Mouse (Mus musculus): Measurements from ENCODE around the gene Rbm15. TPM values are rescaled to one million over a fixed set of nuclear protein-coding genes. Genes with fewer than 3 reads are reported as not detected.
A peak's percentile ranks its signal among the peaks of the same experiment; 100 is the strongest.
"Not testable (repeated sequence)": the region's sequence is repeated elsewhere in the genome, so short reads cannot be mapped to it uniquely, and the experiment has no call there.

The Rbm15 gene
- total and polyA plus RNA-seq, 2 experiments: 4.2 to 17.2 TPM

- H3K27ac ChIP-seq (replicated peaks; ENCODE audit: insufficient read depth, low read depth, low read length): no peak overlapping the region
- H3K79me2 ChIP-seq (ENCODE audit: control insufficient read depth, insufficient read depth, low read length): peaks cover 16% of the 10 kb centered on the region; the same call in 1 of the 2 replicates
- peaks cover 21% of the 10 kb centered on the region for H3K4me1 ChIP-seq (ENCODE audit: control insufficient read depth, insufficient read depth, low read length)
- H3K27me3 ChIP-seq (ENCODE audit: control insufficient read depth, insufficient read depth, low read length): no peaks in the 10 kb centered on the region
- WGBS: 93% methylated on average over 1 of the region's 1 CpGs
- TF ChIP-seq CTCF (IDR thresholded peaks at IDR 0.05; ENCODE audit: low read depth, low read length): no peak
- no peak for TF ChIP-seq POLR2A (IDR thresholded peaks at IDR 0.05; ENCODE audit: extremely low read depth, insufficient read depth, low read length)
- H3K9ac ChIP-seq (ENCODE audit: low read depth, low read length): no peak overlapping the region
- peaks cover 29% of the 10 kb centered on the region for H3K36me3 ChIP-seq (ENCODE audit: control insufficient read depth, insufficient read depth, low read length)
- H3K4me3 ChIP-seq (ENCODE audit: insufficient read depth, low read depth, low read length): no peak overlapping the region
- no peak for DNase-seq (ENCODE audit: extremely low read depth, low read depth, low spot score)
Observed at GRCm38 (mm10) chr3:107326442-107326841, 7.0 kb downstream of the Rbm15 start.

GRCm38 (mm10) chr3:107321776-107322175 is 11.7 kb downstream of the Rbm15 start:
- Histone ChIP-seq H3K79me2 (ENCODE audit: control insufficient read depth, insufficient read depth, low read length) (peaks cover 15% of the 10 kb centered on the region; the same call in 1 of the 2 replicates), H3K27ac (replicated peaks; ENCODE audit: insufficient read depth, low read depth, low read length) (no peak overlapping the region), H3K4me3 (ENCODE audit: insufficient read depth, low read depth, low read length) (no peak overlapping the region), H3K27me3 (ENCODE audit: control insufficient read depth, insufficient read depth, low read length) (no peaks in the 10 kb centered on the region), H3K4me1 (ENCODE audit: control insufficient read depth, insufficient read depth, low read length) (peaks cover 12% of the 10 kb centered on the region), H3K36me3 (ENCODE audit: control insufficient read depth, insufficient read depth, low read length) (peaks cover 26% of the 10 kb centered on the region), H3K9ac (ENCODE audit: low read depth, low read length) (no peak overlapping the region)
- DNase-seq (ENCODE audit: extremely low read depth, low read depth, low spot score): peak; percentile 62
- TF ChIP-seq CTCF (IDR thresholded peaks at IDR 0.05; ENCODE audit: low read depth, low read length) (no peak), POLR2A (IDR thresholded peaks at IDR 0.05; ENCODE audit: extremely low read depth, insufficient read depth, low read length) (no peak)

GRCm38 (mm10) chr3:107321141-107321540 is 12.3 kb downstream of the Rbm15 start:
- Histone ChIP-seq H3K79me2 (ENCODE audit: control insufficient read depth, insufficient read depth, low read length) (peaks cover 15% of the 10 kb centered on the region; the same call in 1 of the 2 replicates), H3K27ac (replicated peaks; ENCODE audit: insufficient read depth, low read depth, low read length) (no peak overlapping the region), H3K9ac (ENCODE audit: low read depth, low read length) (no peak overlapping the region), H3K27me3 (ENCODE audit: control insufficient read depth, insufficient read depth, low read length) (no peaks in the 10 kb centered on the region), H3K4me1 (ENCODE audit: control insufficient read depth, insufficient read depth, low read length) (peaks cover 14% of the 10 kb centered on the region), H3K4me3 (ENCODE audit: insufficient read depth, low read depth, low read length) (no peak overlapping the region), H3K36me3 (ENCODE audit: control insufficient read depth, insufficient read depth, low read length) (peaks cover 27% of the 10 kb centered on the region)
- TF ChIP-seq POLR2A (IDR thresholded peaks at IDR 0.05; ENCODE audit: extremely low read depth, insufficient read depth, low read length) (no peak), CTCF (IDR thresholded peaks at IDR 0.05; ENCODE audit: low read depth, low read length) (no peak)
- 54% methylated on average over 2 of the region's 2 CpGs for WGBS
- peak; percentile 55 for DNase-seq (ENCODE audit: extremely low read depth, low read depth, low spot score)

DNA sequence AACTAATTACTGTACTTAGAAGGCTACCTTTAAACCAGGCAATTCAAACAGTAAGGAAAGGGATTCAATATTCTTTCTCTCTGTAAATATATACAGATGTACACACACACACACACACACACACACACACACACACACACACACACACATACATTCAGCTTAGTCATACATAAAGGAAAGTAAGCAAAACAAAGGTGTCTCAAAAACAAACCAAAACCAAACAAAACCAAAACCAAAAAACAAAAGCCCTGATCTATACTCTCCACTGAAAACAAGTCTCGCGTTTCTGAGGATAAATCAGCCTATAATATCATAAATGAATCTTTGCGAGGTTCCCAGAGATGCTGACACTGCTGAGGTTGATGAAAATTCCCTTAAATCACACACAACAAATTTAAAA is 16.1 kb downstream of the Rbm15 start:
- H3K36me3 ChIP-seq (ENCODE audit: control insufficient read depth, insufficient read depth, low read length): peaks cover 16% of the 10 kb centered on the region
- H3K27ac ChIP-seq (replicated peaks; ENCODE audit: insufficient read depth, low read depth, low read length): no peak overlapping the region
- no peak overlapping the region for H3K9ac ChIP-seq (ENCODE audit: low read depth, low read length)
- no peak for DNase-seq (ENCODE audit: extremely low read depth, low read depth, low spot score)
- H3K27me3 ChIP-seq (ENCODE audit: control insufficient read depth, insufficient read depth, low read length): no peaks in the 10 kb centered on the region
- H3K4me1 ChIP-seq (ENCODE audit: control insufficient read depth, insufficient read depth, low read length): peaks cover 17% of the 10 kb centered on the region; the same call in 1 of the 2 replicates
- TF ChIP-seq POLR2A (IDR thresholded peaks at IDR 0.05; ENCODE audit: extremely low read depth, insufficient read depth, low read length) (no peak), CTCF (IDR thresholded peaks at IDR 0.05; ENCODE audit: low read depth, low read length) (no peak)
- peaks cover 24% of the 10 kb centered on the region; the same call in 1 of the 2 replicates for H3K79me2 ChIP-seq (ENCODE audit: control insufficient read depth, insufficient read depth, low read length)
- no peak overlapping the region for H3K4me3 ChIP-seq (ENCODE audit: insufficient read depth, low read depth, low read length)
- 86% methylated on average over 3 of the region's 3 CpGs for WGBS

DNA sequence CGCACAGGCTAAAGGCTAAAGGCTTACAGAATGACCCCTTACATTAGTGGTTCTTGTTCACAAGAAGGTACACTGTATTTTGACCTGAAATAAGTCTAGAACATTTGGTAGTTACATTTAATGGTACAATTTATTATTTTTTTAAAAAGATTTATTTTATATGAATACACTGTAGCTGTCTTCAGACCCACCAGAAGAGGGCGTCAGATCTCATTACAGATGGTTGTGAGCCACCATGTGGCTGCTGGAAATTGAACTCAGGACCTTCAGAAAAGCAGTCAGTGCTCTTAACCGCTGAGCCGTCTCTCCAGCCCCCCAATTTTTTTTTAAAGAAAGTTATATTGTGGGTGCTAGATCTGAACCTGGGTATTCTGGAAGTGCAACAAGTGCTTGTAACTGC is 36.6 kb downstream of the Rbm15 start:
- not testable (repeated sequence) for DNase-seq (ENCODE audit: extremely low read depth, low read depth, low spot score); H3K9ac ChIP-seq (ENCODE audit: low read depth, low read length); H3K4me3 ChIP-seq (ENCODE audit: insufficient read depth, low read depth, low read length); H3K27me3 ChIP-seq (ENCODE audit: control insufficient read depth, insufficient read depth, low read length); H3K27ac ChIP-seq (replicated peaks; ENCODE audit: insufficient read depth, low read depth, low read length); H3K36me3 ChIP-seq (ENCODE audit: control insufficient read depth, insufficient read depth, low read length); H3K79me2 ChIP-seq (ENCODE audit: control insufficient read depth, insufficient read depth, low read length); H3K4me1 ChIP-seq (ENCODE audit: control insufficient read depth, insufficient read depth, low read length)
- WGBS: 88% methylated on average over 4 of the region's 4 CpGs

GRCm38 (mm10) chr3:107295672-107296360 is 37.7 kb downstream of the Rbm15 start:
- 76% methylated on average over 5 of the region's 5 CpGs for WGBS
- peaks cover under 1% of the 10 kb centered on the region; the same call in 1 of the 2 replicates for H3K36me3 ChIP-seq (ENCODE audit: control insufficient read depth, insufficient read depth, low read length)

More at GRCm38 (mm10) chr3:107295672-107296360, 37.7 kb downstream of the Rbm15 start:
- H3K4me1 ChIP-seq (ENCODE audit: control insufficient read depth, insufficient read depth, low read length): no peaks in the 10 kb centered on the region
- TF ChIP-seq POLR2A (IDR thresholded peaks at IDR 0.05; ENCODE audit: extremely low read depth, insufficient read depth, low read length) (no peak), CTCF (IDR thresholded peaks at IDR 0.05; ENCODE audit: low read depth, low read length) (no peak)
- no peak overlapping the region for H3K27ac ChIP-seq (replicated peaks; ENCODE audit: insufficient read depth, low read depth, low read length)
- no peaks in the 10 kb centered on the region for H3K79me2 ChIP-seq (ENCODE audit: control insufficient read depth, insufficient read depth, low read length)
- H3K4me3 ChIP-seq (ENCODE audit: insufficient read depth, low read depth, low read length): no peak overlapping the region
- DNase-seq (ENCODE audit: extremely low read depth, low read depth, low spot score): no peak
- no peaks in the 10 kb centered on the region for H3K27me3 ChIP-seq (ENCODE audit: control insufficient read depth, insufficient read depth, low read length)
- H3K9ac ChIP-seq (ENCODE audit: low read depth, low read length): no peak overlapping the region
